Mouse (Mus musculus) myocyte (in vitro differentiated cells): ENCODE measurements around the gene Dysf.

Experiments used
- E2F4 ChIP-seq: IDR thresholded peaks from one replicate; pipeline ENCODE4 v1.6.1; 2011; ENCODE audit warnings: mild to moderate bottlenecking, control low read depth, moderate library complexity; ENCODE audit not compliant: insufficient read depth
- MAX ChIP-seq: IDR thresholded peaks from one replicate; pipeline ENCODE4 v1.6.1; 2011; ENCODE audit warnings: low read depth, mild to moderate bottlenecking, control low read depth
- MYOD1 ChIP-seq, 3 experiments: IDR thresholded peaks; one replicate each; pipeline ENCODE4 v1.6.1; 2011; ENCODE audit warnings: control low read depth in 2 of 3, low read depth in 2 of 3, mild to moderate bottlenecking in 2 of 3, moderate library complexity in 1 of 3; ENCODE audit not compliant: insufficient read length in 2 of 3, control insufficient read depth in 1 of 3
- MYOG ChIP-seq, 3 experiments: IDR thresholded peaks; one replicate each; pipeline ENCODE4 v1.6.1; 2011; ENCODE audit warnings: control low read depth in 2 of 3, low read depth in 2 of 3, mild to moderate bottlenecking in 2 of 3; ENCODE audit not compliant: insufficient read length in 2 of 3, control insufficient read depth in 1 of 3, insufficient read depth in 1 of 3
- POLR2A ChIP-seq: IDR thresholded peaks from one replicate; pipeline ENCODE4 v1.6.1; 2011; ENCODE audit warnings: low read depth, mild to moderate bottlenecking, control low read depth, moderate library complexity; ENCODE audit not compliant: insufficient read length
- TCF12 ChIP-seq: IDR thresholded peaks from one replicate; pipeline ENCODE4 v1.6.1; 2011; ENCODE audit warnings: mild to moderate bottlenecking, control low read depth; ENCODE audit not compliant: poor library complexity, insufficient read depth, severe bottlenecking
- TCF3 ChIP-seq: IDR thresholded peaks from one replicate; pipeline ENCODE4 v1.6.1; 2011; ENCODE audit warnings: low read depth, control low read depth; ENCODE audit not compliant: insufficient read length
- USF1 ChIP-seq: IDR thresholded peaks from one replicate; pipeline ENCODE4 v1.6.1; 2011; ENCODE audit warnings: low read depth, mild to moderate bottlenecking, control low read depth, moderate library complexity

GRCm38 (mm10) chr6:84080631-84081030 lies 72.2 kb downstream of the Dysf start:
- TF ChIP-seq POLR2A (no peak), USF1 (no peak), TCF12 (no peak), E2F4 (no peak), MYOG (IDR thresholded peaks at IDR 0.05; ENCODE audit: control insufficient read depth in 1 of 3, insufficient read depth in 1 of 3, insufficient read length in 2 of 3, low read depth in 2 of 3) (no peak), MYOD1 (IDR thresholded peaks at IDR 0.05; ENCODE audit: control insufficient read depth in 1 of 3, insufficient read length in 2 of 3, low read depth in 2 of 3) (no peak), TCF3 (no peak), MAX (no peak)
